Mouse (Mus musculus) limb, embryonic 12.5 days (tissue): ENCODE measurements around the gene T2. TPM values are rescaled to one million over a fixed set of nuclear protein-coding genes. Genes with fewer than 3 reads are reported as not detected.
"Not testable (repeated sequence)": the region's sequence is repeated elsewhere in the genome, so short reads cannot be mapped to it uniquely, and the experiment has no call there.

ENCODE experiments used
- ATAC-seq: fragments of 200-750 bp; cut with Nextera tagmentation; 2 replicates; pipeline ENCODE4 v1.8.0; 2017; ENCODE audit warnings: low read depth, moderate TSS enrichment; ENCODE audit not compliant: insufficient number of reproducible peaks, insufficient read depth, low FRiP score, low TSS enrichment
- H3K27ac ChIP-seq: fragments of 300-500 bp; sonication (generic); 2 replicates; pipeline ENCODE4 v1.5.1; 2016; ENCODE audit warnings: mild to moderate bottlenecking, moderate library complexity
- H3K27me3 ChIP-seq: fragments of 300-500 bp; sonication (generic); 2 replicates; pipeline ENCODE4 v1.6.1; 2016; ENCODE audit warnings: mild to moderate bottlenecking, moderate library complexity
- H3K36me3 ChIP-seq: fragments of 300-500 bp; sonication (generic); 2 replicates; pipeline ENCODE4 v1.6.1; 2016; ENCODE audit warnings: mild to moderate bottlenecking, moderate library complexity
- H3K4me1 ChIP-seq: fragments of 300-500 bp; sonication (generic); replicated peaks from 2 replicates; pipeline ENCODE4 v1.6.1; 2016
- H3K4me2 ChIP-seq: fragments of 300-500 bp; sonication (generic); 2 replicates; pipeline ENCODE4 v1.6.1; 2016; ENCODE audit warnings: mild to moderate bottlenecking, moderate library complexity
- H3K4me3 ChIP-seq: fragments of 300-500 bp; sonication (generic); replicated peaks from 2 replicates; pipeline ENCODE4 v1.5.1; 2016; ENCODE audit warnings: mild to moderate bottlenecking
- H3K9ac ChIP-seq: fragments of 300-500 bp; sonication (generic); replicated peaks from 2 replicates; pipeline ENCODE4 v1.6.1; 2016; ENCODE audit warnings: mild to moderate bottlenecking, moderate library complexity
- H3K9me3 ChIP-seq: fragments of 300-500 bp; sonication (generic); 2 replicates; pipeline ENCODE4 v1.6.1; 2016; ENCODE audit warnings: mild to moderate bottlenecking, moderate library complexity
- WGBS: fragments of 180-500 bp; shearing (Covaris S2); methylation state at CpG from one replicate; pipeline ENCODE4 v1.1.7; 2016; 5-methylcytosine and 5-hydroxymethylcytosine counted together
- polyA plus RNA-seq: library from polyadenylated mRNA; unstranded; fragments of >200 nt; fragmentation: Nextera tagmentation; extraction: Ambion mirVana; gene quantifications from 2 replicates; pipeline ENCODE4 v1.2.1, GENCODE M21; 2016

The T2 gene
- polyA plus RNA-seq, 1 experiment from 2014 or later: 1.4 TPM

DNA sequence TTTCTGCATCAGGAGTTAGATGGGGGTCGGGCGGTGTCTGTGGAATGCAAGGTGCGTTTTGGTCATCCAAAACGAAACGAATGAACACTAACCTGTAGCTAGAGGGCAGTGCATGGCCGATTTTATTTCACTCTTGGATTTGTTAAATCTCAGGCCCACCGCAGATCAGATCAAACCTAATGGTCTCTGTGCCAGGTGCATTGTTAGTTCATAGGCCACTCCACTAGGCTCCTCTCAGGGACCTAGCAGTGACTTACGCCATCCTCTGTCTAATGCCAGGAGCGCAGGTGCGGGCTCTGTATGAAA lies 34.0 kb downstream of the T2 start:
- Histone ChIP-seq H3K4me1 (peaks cover 27% of the 10 kb centered on the region), H3K27ac (no peak overlapping the region), H3K9ac (no peak overlapping the region), H3K4me3 (peak overlapping the region; percentile 34; the same call in 1 of the 2 replicates), H3K36me3 (no peaks in the 10 kb centered on the region), H3K27me3 (peaks cover 30% of the 10 kb centered on the region), H3K4me2 (peak overlapping the region; percentile 63), H3K9me3 (no peaks in the 10 kb centered on the region)
- ATAC-seq: 0 out of 2 replicates have a peak, but pooled peaks have one; percentile 16
- WGBS: 4% methylated on average over 10 of the region's 10 CpGs

DNA sequence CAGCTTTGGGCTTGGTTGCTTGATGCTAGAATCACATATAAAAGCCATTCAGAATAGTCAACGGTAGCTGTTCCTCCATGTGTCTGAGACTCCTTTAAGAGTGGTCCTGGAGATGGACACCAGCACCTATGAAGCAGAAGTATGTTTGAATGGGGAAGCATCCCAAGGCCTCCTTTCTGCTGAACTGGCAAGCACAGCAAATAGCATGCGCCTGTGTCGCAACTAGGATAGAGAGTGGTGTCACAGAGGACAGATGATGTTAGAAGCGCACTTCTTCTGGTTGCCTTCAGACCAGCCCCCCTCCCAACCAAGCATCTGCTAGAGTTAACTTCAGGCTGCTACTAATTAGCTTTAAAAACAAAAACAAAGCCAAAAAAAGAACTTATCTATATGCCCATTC lies 34.7 kb downstream of the T2 start:
- Histone ChIP-seq H3K9me3 (no peaks in the 10 kb centered on the region), H3K36me3 (no peaks in the 10 kb centered on the region), H3K4me2 (no peak overlapping the region), H3K9ac (no peak overlapping the region), H3K27me3 (peaks cover 30% of the 10 kb centered on the region), H3K27ac (no peak overlapping the region), H3K4me3 (no peak overlapping the region), H3K4me1 (peaks cover 27% of the 10 kb centered on the region)
- WGBS: 54% methylated on average over 4 of the region's 4 CpGs
- ATAC-seq: no peak

DNA sequence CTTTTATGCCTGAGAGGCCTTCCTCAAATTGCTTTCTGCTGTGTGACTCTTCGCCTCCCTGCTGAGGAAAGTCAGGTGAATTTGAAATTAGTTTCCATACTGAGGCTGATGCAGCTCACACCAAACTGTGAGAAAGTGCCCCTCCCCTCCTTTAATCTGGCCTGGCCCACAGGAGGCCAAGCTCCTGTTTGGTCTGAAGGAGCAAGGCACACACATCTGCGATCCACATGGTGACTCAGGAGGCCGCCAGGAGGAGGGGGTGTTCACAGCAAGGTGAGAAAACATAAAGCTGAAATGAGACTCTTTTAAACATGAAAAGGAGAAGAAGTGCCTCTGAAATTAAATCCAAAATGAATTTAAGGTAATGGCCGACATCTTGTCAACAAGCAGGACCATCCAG lies 40.6 kb downstream of the T2 start:
- peaks cover 37% of the 10 kb centered on the region for H3K4me1 ChIP-seq
- peaks cover 7% of the 10 kb centered on the region for H3K27me3 ChIP-seq
- no peaks in the 10 kb centered on the region for H3K9me3 ChIP-seq
- WGBS: 15% methylated on average over 4 of the region's 4 CpGs
- 0 out of 2 replicates have a peak overlapping the region, but pooled peaks have one; percentile 35 for H3K27ac ChIP-seq
- peak; percentile 75; the same call in 1 of the 2 replicates for ATAC-seq
- no peak overlapping the region for H3K9ac ChIP-seq
- H3K36me3 ChIP-seq: no peaks in the 10 kb centered on the region
- peak overlapping the region; percentile 15; the same call in 1 of the 2 replicates for H3K4me2 ChIP-seq
- H3K4me3 ChIP-seq: no peak overlapping the region

DNA sequence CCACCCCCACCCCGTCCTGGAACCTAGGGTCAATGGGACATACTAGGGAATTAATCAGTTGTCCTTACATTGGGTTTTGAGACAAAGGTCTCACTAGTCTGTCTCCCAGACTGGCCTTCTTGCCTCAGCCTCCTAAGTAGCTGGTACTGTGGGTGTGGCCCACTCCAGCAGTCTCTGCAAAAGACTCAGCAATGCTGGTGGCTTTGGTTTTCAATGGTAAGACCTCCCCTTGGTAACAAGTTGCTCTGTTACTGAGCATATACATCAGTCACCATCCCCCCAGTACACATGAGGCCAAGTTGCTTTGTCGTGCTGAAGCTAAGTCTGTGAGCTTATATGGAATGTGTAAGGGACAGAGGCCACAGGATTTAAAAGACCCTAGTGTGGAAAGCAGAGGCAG lies 42.2 kb downstream of the T2 start:
- Histone ChIP-seq H3K4me2 (no peak overlapping the region), H3K9ac (no peak overlapping the region), H3K27ac (no peak overlapping the region), H3K4me1 (peaks cover 35% of the 10 kb centered on the region), H3K9me3 (no peaks in the 10 kb centered on the region), H3K27me3 (peaks cover 3% of the 10 kb centered on the region; the same call in 1 of the 2 replicates), H3K36me3 (no peaks in the 10 kb centered on the region), H3K4me3 (no peak overlapping the region)
- no peak for ATAC-seq
- WGBS: 67% methylated on average over 2 of the region's 2 CpGs

DNA sequence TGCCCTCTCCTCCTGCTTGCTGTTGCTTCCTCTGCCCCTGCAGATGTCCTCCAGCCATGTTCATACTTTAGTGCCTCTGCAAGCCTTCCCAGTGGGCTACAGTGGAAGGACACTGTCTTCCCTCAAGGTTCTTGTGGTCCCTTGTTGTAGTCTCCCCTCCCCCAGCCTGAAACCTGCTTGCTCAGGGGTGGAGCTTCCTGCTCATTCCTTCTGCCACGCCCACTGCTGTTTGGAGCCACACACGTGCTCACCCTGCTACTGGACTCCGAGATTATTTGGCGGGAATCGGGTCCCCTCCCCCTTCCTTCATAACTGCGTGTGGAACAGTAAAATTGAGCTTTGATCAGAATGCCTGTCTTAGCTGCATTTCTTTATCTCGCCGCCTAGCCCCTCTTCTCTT lies 48.1 kb downstream of the T2 start:
- not testable (repeated sequence) for H3K4me2 ChIP-seq, H3K4me3 ChIP-seq, H3K9me3 ChIP-seq, H3K36me3 ChIP-seq, ATAC-seq, H3K27me3 ChIP-seq, H3K27ac ChIP-seq, H3K9ac ChIP-seq
- peaks cover 38% of the 10 kb centered on the region for H3K4me1 ChIP-seq
- 52% methylated on average over 8 of the region's 8 CpGs for WGBS

DNA sequence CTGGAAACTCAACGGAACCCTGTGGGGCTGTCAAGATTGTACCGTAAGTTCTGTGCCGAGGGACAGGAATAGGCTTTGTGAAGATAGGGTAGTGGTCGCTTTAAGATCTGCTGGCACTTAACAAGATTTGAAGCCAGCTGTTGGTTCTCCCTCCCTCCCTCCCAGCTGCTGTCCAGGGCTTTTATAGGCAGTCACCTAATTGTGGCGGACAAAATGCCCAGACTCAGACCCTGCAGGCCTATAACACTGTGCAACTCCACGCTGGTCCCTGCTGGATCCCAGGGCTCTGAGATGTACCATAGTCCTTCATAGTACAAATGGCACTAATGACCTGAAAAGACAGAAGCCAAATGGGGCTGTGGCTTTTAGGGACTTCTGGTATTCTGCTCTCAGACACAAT lies 50.5 kb downstream of the T2 start:
- peaks cover 40% of the 10 kb centered on the region for H3K4me1 ChIP-seq
- H3K4me3 ChIP-seq: no peak overlapping the region
- H3K27ac ChIP-seq: peak overlapping the region; percentile 50; the same call in 1 of the 2 replicates

DNA sequence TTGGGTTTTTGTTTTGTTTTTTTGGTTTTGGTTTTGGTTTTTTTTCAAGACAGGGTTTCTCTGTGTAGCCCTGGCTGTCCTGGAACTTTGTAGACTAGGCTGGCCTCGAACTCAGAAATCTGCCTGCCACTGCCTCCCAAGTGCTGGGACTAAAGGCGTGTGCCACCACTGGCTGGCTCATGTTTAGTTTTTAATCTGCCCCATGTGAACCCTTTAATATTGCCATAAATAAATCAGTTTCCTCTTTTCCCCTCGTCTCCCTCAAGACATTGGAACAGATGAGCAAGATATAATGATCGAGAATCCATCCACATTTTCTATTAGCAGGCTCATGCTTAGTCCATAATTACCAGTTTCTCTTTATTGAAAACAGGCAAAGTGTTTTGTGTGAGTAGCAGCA lies 52.2 kb downstream of the T2 start:
- not testable (repeated sequence) for H3K9me3 ChIP-seq, H3K4me3 ChIP-seq, ATAC-seq, H3K36me3 ChIP-seq, H3K27ac ChIP-seq, H3K27me3 ChIP-seq, H3K9ac ChIP-seq
- Histone ChIP-seq H3K4me1 (peaks cover 40% of the 10 kb centered on the region), H3K4me2 (peak overlapping the region; percentile 39; the same call in 1 of the 2 replicates)
- WGBS: 66% methylated on average over 4 of the region's 4 CpGs

More for the DNA sequence above, 50.5 kb downstream of the T2 start:
- Histone ChIP-seq H3K9ac (no peak overlapping the region), H3K27me3 (no peaks in the 10 kb centered on the region), H3K9me3 (no peaks in the 10 kb centered on the region), H3K36me3 (no peaks in the 10 kb centered on the region), H3K4me2 (0 out of 2 replicates have a peak overlapping the region, but pooled peaks have one; percentile 10)
- no peak for ATAC-seq
- 13% methylated on average over 6 of the region's 6 CpGs for WGBS

DNA sequence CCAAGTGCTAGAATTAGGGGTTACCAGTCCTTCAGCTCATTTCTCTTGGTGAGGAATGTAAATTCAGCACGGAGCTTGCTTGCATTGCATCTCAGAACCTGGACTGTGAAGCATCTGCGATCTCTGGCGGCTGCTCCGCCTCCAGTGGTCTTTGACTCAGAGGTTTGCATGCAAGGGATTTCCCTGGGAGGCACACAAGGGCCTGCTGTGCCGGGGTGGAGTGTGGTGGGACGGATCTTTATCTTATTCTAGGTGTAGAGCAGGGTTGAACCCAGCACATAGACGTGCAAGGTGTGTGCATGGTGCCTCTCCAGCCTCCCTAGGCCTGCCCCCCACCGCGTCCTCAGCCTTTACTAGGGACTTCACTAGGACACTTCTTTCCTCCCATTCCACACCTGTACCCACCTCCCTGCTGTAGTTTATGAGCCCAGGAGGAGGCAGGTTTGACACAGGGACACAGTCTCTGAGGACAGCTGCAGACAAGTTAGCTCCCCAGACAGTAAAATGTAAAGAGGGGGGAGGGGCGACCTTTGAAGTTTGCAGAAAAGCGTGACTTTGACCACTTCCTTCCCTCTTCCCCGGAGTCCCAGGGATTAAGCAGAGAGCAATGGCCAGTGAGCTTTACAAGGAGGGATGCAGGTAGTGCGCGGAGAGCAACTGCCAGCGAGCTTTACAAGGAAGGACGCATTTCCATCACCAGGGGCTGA lies 53.0 kb downstream of the T2 start:
- H3K27ac ChIP-seq: peak overlapping the region; percentile 60
- peaks cover 13% of the 10 kb centered on the region for H3K27me3 ChIP-seq
- no peaks in the 10 kb centered on the region for H3K36me3 ChIP-seq
- WGBS: 2% methylated on average over 16 of the region's 16 CpGs
- H3K4me2 ChIP-seq: peak overlapping the region; percentile 39
- no peak overlapping the region for H3K4me3 ChIP-seq
- 0 out of 2 replicates have a peak, but pooled peaks have one; percentile 24 for ATAC-seq
- H3K9ac ChIP-seq: 0 out of 2 replicates have a peak overlapping the region, but pooled peaks have one; percentile 27
- peaks cover 40% of the 10 kb centered on the region for H3K4me1 ChIP-seq
- H3K9me3 ChIP-seq: no peaks in the 10 kb centered on the region

DNA sequence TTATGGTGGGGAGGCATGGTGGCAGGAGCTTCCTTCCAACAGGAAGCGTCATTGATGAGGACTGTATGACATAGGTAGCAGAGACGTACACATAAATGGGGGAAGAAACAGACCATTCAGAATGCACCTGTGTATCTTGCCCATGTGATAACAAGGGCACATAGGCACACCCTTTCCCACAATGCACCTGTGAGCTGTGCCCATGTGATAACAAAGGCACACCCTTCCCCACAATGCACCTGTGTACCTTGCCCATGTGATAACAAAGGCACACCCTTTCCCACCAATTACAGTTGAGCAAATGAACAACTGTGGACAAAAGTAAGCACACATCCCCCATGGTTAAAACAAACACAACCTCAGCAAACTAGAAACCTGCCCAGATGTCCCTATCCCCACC lies 54.5 kb downstream of the T2 start:
- no peak for ATAC-seq
- H3K27me3 ChIP-seq: peaks cover 24% of the 10 kb centered on the region
- H3K27ac ChIP-seq: no peak overlapping the region
- 85% methylated on average over 2 of the region's 2 CpGs for WGBS
- peaks cover 48% of the 10 kb centered on the region for H3K4me1 ChIP-seq
- no peak overlapping the region for H3K9ac ChIP-seq
- H3K9me3 ChIP-seq: no peaks in the 10 kb centered on the region
- H3K4me2 ChIP-seq: no peak overlapping the region
- H3K36me3 ChIP-seq: no peaks in the 10 kb centered on the region
- no peak overlapping the region for H3K4me3 ChIP-seq

DNA sequence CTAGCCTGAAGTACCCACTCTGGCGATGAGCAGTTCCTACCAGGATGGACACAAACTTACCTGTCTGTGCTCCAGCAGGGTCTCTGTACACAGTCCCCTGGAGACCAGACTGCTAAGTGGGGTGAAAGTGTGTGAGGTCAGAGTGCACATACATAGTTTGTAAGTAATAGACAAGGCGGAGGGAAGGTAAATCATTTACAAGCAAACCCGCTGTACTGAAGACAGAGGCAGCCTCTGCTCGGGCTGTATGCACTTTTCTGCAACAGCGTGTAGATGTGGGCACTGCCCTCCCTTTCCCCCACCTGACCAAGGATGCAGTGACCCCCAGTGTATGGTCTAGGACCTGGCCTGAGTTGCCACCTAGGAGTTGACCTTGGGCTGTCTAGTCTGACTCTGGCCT lies 57.9 kb downstream of the T2 start:
- no peak for ATAC-seq
- H3K4me1 ChIP-seq: peaks cover 30% of the 10 kb centered on the region
- no peaks in the 10 kb centered on the region for H3K36me3 ChIP-seq
- no peak overlapping the region for H3K9ac ChIP-seq
- WGBS: 52% methylated on average over 5 of the region's 5 CpGs
- no peak overlapping the region for H3K4me2 ChIP-seq
- no peak overlapping the region for H3K27ac ChIP-seq
- H3K27me3 ChIP-seq: peaks cover 24% of the 10 kb centered on the region
- no peak overlapping the region for H3K4me3 ChIP-seq
- no peaks in the 10 kb centered on the region for H3K9me3 ChIP-seq

DNA sequence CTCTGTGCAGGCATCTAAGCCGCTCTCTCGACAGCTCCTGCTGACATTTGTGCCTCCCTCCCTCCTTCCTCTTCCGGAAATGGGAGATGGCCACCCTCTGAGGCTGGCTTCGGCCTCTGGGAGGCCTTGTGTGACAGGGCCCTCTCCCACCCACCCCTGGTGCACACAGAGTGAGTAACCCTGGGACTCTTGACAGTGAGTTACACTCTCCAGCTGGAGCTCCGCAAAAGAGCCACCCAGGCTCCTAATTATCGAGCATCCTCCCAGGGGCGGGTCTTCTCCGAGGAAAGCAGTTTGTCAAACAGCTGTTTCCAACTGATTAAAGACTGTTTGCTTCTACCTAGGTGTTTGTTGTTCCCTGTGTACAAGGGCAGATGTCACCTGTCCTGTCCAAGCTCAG lies 59.7 kb downstream of the T2 start:
- no peaks in the 10 kb centered on the region for H3K9me3 ChIP-seq
- no peak overlapping the region for H3K27ac ChIP-seq
- H3K36me3 ChIP-seq: no peaks in the 10 kb centered on the region
- H3K9ac ChIP-seq: no peak overlapping the region
- peaks cover 24% of the 10 kb centered on the region for H3K27me3 ChIP-seq
- 13% methylated on average over 8 of the region's 8 CpGs for WGBS
- peaks cover 16% of the 10 kb centered on the region for H3K4me1 ChIP-seq
- H3K4me3 ChIP-seq: no peak overlapping the region
- no peak overlapping the region; the same call in 1 of the 2 replicates for H3K4me2 ChIP-seq
- ATAC-seq: no peak

DNA sequence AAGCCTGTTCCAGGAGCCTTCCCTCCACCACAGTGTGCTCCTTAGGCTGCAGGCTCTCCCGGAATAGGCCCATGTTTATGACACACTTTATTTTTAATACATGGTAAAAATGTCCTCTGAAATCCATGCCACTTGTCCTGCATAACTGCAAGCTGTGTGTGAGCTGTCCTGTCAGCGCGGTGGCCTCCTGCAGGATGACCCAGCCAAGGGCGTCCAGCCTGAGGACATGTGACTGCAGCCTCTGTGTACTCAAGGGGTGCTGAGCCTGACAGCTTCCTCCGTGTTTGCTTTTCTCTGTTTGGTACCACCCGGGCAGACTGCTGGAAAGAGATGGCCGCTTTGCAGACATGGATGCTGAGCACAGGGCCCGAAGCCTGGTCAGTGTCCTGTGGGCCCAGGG lies 61.1 kb downstream of the T2 start:
- no peak for ATAC-seq
- no peak overlapping the region for H3K4me2 ChIP-seq
- no peaks in the 10 kb centered on the region for H3K9me3 ChIP-seq
- H3K27me3 ChIP-seq: peaks cover 24% of the 10 kb centered on the region
- H3K4me3 ChIP-seq: no peak overlapping the region
- no peak overlapping the region for H3K9ac ChIP-seq
- H3K27ac ChIP-seq: 0 out of 2 replicates have a peak overlapping the region, but pooled peaks have one; percentile 12
- WGBS: 69% methylated on average over 8 of the region's 8 CpGs
- no peaks in the 10 kb centered on the region for H3K36me3 ChIP-seq
- peaks cover 16% of the 10 kb centered on the region for H3K4me1 ChIP-seq
